Mouse (Mus musculus) heart, adult 2 months (tissue): Measurements from ENCODE around the gene Slc2a12.

Source experiments
- CTCF ChIP-seq: fragments of 200-600 bp; IDR thresholded peaks from 2 replicates; pipeline ENCODE4 v1.8.1; 2022; ENCODE audit warnings: antibody characterized with exemption, mild to moderate bottlenecking, moderate library complexity
- EP300 ChIP-seq: fragments of 200-500 bp; IDR thresholded peaks from 2 replicates; pipeline ENCODE4 v1.6.1; 2011; ENCODE audit warnings: low read depth, low read length, control low read depth; ENCODE audit not compliant: insufficient read depth
- POLR2A ChIP-seq: fragments of 200-500 bp; IDR thresholded peaks from 2 replicates; pipeline ENCODE4 v1.6.1; 2011; ENCODE audit warnings: mild to moderate bottlenecking, low read depth, low read length, control low read depth; ENCODE audit not compliant: insufficient read depth

GRCm38 (mm10) chr10:22720781-22721529, 76.1 kb downstream of the Slc2a12 start:
- no peak for TF ChIP-seq CTCF
- TF ChIP-seq POLR2A, result no peak
- TF ChIP-seq EP300, result no peak
